Mouse (Mus musculus) retina, postnatal 7 days (tissue): Measurements from ENCODE around the gene Dync1i1.

Experiments used
- DNase-seq: peaks from one replicate; pipeline ENCODE4 v3.0.0-alpha.2; 2012; ENCODE audit warnings: low read depth, low spot score

Gene Dync1i1

GRCm38 (mm10) chr6:6053946-6054345, 328.5 kb downstream of the Dync1i1 start:
- DNase-seq = peak; percentile 46

GRCm38 (mm10) chr6:6058548-6058947, 333.1 kb downstream of the Dync1i1 start:
- no peak for DNase-seq

- DNase-seq = no peak
Measured at GRCm38 (mm10) chr6:6067201-6067600, 341.8 kb downstream of the Dync1i1 start.

DNA sequence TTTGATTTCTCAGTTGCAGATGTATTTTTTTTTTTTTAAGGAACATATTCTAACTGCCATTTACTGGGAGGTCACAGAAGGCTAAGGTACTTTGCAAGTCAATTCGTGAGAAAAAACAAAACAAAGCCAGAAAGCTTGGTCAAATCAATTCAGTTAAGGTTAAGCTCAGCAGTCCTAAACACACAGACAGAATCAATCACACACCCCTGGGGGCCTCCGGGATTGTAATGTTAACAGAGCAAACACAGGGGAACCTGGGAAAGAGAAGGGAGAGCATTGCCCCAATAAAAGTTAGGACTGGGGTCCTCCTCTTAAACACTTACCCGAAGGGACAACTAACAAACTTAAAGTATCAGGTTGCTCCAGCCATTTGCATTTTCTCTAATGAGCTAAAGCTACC, 344.6 kb downstream of the Dync1i1 start:
- no peak for DNase-seq

GRCm38 (mm10) chr6:6071038-6071437, 345.6 kb downstream of the Dync1i1 start:
- no peak for DNase-seq

DNA sequence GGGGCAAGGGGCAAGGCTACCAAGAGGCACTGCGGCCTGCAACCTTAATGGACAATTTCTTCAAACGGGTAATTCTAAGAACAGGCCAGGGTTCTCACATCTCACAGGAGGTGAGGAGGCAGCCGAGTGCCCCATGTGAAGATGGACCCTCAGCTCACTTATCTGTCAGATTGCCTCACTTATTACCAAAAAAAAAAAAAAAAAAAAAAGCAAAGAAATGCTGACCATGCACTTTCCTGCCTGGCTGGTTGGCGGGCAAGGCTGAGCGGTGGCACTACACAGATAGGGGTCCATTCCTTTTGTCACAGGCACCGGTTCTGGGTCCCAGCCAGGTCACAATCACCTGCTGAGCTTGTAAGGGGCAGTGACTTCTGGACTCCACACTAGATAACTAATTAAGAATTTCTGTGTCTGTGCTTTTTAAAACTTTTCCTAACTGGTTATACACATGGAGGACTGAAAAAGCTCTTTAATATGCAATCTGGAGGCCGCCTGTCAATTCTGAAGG, 350.6 kb downstream of the Dync1i1 start:
- DNase-seq = no peak

DNA sequence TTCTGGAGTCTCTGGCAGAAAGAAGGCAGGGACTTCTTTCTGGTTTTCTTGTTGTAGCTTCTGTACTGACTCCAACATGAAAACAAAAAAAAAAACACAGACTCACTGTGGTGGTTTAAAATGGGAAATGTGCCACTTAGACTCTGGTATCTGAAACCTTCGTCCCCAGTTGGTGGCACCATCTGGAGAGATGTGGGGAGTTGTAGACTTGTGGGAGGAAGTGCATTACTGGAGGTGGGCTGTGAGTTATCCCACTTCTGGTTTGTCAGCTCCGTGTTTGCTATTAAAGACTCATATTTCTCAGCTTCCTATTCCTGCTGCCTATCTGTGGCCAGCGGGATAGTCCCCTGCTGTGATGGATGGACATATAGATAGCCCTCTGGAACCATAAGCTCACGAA, 351.8 kb downstream of the Dync1i1 start:
- no peak for DNase-seq
